Mouse (Mus musculus): ENCODE results near the gene Dgcr2.

The Dgcr2 gene

DNA sequence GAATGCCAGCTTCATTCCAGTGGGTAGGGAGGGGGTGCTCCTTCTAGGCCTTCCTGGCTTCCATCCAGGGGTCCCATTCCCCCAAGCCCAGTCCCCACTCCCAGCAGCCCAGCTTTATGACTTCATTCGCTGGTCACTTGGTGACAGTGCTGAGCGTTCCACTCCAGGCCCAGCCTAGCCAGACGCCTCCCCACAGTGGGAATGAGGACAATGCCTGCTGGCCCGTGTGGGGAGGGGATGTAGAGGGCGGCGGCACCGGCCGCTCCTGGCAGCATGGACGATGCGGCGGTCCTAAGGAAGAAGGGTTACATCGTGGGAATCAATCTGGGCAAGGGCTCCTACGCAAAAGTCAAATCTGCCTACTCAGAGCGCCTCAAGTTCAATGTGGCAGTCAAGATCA, at the start of gene Dgcr2, which contains the start of gene Tssk2:
Gene Dgcr2, minus strand, starts transcription at position 101 of the 400 bp plus-strand sequence.
Gene Tssk2, plus strand, starts transcription at position 176 of the 400 bp plus-strand sequence.
- no peak for DNase-seq (ENCODE audit: low spot score in 2 of 2)

- DNase-seq (ENCODE audit: low spot score in 2 of 2): no peak
Observed at GRCm38 (mm10) chr16:17945081-17945831, 46.9 kb upstream of the Dgcr2 start.

DNA sequence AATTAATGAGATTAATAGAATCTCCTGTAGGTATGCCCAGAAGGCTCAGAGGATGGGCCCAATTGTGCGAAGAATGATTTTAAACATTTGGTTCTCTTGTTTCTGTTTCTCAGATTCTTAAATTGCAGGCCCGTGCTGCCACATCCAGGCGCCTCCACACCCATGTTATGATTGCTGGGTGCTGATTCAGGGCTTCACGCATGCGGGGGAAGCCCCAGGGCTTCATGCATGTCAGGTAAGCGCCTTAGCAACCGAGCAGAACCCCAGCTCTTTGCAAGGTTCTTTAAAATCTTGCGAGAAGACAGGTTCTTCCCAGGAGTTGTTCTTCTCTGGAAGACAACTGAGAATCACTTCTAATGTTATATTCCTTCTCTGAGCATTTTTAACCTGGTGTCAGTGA, 45.1 kb upstream of the Dgcr2 start:
- no peak for DNase-seq (ENCODE audit: low spot score in 2 of 2)

- DNase-seq (ENCODE audit: low spot score in 2 of 2): no peak
Observed at GRCm38 (mm10) chr16:17939255-17939751, 40.9 kb upstream of the Dgcr2 start.

DNA sequence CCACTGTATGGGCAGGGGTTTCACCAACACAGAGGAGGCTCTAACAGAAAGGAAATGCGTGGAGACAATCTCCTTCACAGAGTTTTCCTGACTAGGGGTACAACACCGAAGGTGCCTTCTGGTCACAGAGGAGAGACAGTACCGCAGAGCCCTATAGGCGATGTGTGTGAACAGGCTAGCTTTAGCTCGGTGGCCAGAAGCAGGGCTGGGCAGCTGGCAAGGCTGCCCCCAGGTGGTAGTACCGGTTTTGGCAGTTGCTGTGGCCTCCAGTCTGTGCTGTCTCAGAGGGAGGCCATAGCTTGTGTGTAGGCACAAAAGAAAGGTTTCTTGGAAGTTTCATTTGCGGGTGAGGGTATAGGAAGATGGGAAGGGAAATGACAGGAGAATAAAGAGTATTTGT, 40.5 kb upstream of the Dgcr2 start:
- no peak for DNase-seq (ENCODE audit: low spot score in 2 of 2)

DNA sequence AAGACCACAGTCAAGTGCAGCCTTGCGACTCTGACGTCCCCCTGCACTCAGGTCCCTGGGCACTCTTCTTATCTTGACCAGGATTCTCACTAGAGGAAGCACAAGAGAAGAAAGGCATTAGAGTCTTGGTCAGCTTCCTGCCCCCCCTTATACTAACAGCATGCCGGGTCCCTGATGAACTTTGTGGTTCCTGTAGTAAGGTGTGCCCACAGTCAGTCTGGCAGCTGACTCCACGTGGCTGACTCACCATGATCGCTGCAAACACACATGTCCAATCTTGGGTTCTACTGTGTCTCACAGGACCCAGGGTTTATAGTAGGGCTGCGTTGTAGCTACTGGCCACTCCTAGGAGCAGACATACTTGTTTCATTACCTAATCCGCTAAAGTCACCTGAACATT, 39.8 kb upstream of the Dgcr2 start:
- DNase-seq (ENCODE audit: low spot score in 2 of 2): no peak

DNA sequence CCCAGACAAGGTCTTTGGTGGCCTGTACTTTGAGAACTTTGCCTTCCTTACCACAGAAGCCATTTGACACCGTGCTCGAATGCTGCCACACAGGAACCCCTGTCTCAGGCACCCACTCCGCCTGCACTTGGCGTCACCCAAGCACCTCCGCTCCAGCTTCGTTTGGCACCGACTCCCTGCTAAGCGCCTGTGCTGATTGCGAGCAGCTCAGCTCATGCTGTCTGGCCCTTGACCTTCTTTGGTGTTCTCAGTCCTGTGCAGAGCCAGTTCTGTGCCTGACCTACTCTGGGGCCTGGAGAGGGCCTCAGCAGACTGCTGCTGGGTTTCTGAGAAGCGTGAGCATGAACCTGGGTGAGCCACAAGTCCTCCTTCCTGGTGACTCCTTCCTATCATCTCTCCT, 38.4 kb upstream of the Dgcr2 start:
- no peak for DNase-seq (ENCODE audit: low spot score in 2 of 2)

DNA sequence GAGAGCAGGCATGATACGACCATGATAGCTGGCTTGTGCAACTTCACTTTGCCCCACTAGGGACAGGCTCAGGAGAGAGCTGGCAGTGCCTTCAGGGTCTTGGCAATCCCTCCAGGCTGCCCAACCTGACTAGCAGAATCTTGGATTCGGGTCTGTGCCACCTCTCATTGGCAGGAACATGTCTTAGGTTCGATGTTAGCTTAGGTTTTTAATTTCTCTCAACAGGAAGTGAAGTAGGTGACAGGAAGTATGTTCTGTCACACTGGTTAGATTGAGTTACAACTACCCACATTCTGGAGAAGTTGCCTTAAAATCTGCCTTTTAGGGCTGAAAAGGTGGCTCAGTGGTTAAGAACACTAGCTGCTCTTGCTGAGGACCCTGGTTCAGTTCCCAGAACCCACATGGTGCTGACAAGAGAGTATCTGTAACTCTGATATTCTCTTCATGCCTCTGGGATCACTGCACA, 36.1 kb upstream of the Dgcr2 start:
- DNase-seq (ENCODE audit: low spot score in 2 of 2): no peak

DNA sequence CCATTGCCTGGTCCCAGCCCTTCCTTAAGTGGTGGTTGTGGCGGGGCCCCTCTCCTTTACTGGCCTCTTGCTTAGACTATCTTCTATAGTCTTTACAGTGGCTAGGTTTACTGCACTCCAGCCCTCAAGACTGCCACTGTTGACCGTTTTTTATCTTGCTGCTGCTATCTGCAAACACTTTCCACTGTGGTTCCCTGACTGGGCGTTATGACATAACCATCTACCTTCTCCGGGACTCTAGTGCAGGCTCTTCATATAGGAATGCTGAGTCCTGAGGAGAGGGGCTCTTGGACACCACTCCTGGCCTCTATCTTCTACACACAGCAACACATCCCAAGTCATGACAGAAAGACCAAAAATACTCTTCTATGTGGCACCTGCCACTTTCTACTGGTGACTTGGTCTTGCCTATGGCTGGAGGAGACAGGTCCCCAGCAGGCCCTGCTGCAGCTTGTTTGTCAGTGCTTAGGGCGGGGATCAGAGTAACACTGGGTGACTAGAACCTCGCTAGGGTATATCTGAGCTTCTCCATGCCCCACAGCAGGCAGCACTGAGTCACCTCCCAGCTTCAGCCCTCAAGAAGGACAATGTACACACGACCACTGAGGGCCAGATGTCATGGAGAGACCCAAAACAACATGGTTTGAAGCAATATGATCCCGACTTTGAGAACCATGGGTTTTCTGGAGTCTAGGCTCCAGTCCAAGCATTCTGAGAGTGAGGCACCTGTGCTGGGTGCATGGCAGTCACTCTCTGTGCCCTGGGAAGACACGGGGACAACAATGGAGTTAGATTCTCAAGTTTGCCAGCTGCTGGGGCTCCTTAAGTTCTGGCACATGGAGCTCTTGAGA, 35.5 kb upstream of the Dgcr2 start:
- DNase-seq (ENCODE audit: low spot score in 2 of 2): no peak

DNA sequence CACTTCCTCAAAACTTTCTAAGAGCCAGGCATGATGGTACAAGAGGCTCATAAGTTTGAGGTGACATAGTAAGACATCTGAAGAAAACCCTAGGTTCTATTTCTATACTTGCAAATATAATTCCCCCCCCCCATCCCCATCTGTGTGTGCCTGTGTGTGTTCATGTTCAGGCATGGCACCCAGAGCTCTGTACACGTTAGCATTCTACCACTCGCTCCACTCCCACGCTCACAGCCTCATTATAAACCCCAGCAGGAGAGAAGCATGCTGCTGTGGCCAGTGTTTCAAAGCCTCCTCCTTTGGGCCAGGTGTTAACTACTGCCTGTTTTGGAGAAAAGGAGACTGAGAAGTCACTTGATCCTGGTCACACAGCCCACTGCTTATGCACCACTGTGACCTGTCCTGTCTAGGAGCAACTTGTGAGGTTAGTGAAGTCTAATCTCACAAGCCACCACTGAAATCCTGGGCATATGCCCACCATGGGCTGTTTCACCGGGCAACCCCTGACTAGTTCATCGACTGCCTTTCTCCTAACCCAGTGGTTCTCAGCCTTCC, 33.6 kb upstream of the Dgcr2 start:
- no peak for DNase-seq (ENCODE audit: low spot score in 2 of 2)

GRCm38 (mm10) chr16:17929631-17930030, 31.3 kb upstream of the Dgcr2 start:
- DNase-seq (ENCODE audit: low spot score in 2 of 2): no peak

DNA sequence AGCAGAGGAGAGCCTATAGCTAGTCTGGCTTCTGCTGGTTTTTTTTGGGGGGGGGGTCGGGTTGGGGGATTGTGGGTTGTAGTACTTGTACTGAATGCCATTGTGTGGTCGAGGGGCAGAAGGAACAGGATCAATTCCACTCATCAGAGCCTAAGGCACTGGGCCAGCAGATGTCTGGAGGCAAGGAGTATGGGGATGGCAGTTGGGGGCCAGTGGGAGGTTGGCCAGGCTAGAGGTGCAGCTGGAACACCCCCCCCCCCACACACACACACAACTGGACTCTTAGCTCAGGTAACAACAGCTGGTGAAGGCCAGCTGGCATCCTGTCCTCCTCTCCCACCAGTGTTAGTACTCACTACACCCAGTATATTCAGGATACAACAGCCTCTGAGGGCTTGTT, 30.8 kb upstream of the Dgcr2 start:
- DNase-seq (ENCODE audit: low spot score in 2 of 2): no peak

DNA sequence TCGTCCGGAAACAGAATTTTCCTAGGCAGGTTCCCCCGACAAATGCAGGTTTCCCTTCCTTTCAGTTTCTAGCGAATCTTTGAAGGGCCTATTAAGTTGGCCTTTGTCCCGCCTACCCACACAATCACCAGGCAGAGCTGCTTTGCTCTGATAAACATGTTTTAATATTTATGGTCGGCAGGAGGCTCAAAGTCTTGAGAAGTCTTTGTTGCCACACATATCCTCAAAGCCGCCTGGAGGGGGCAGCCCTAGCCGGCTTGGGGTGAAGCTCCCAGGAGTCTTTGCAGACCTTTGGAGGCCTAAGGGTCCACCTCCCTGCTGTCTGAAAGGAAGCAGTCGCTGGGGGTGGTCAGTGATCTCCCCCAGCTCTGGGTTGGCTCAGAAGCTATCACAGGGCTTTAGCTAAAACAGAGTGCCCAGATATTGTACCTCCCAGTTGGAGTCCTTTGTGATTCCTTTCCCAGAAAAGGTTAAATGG, 30.3 kb upstream of the Dgcr2 start:
- DNase-seq (ENCODE audit: low spot score in 2 of 2): peak; percentile 66 to 74

GRCm38 (mm10) chr16:17928087-17928580, 29.8 kb upstream of the Dgcr2 start, which contains the start of gene Slc25a1:
Gene Slc25a1, minus strand, starts transcription at chr16:17928219.
- DNase-seq (ENCODE audit: low spot score in 2 of 2): peak; percentile 65

- peak in 1 of 2 experiments; percentile 24 for DNase-seq (ENCODE audit: low spot score in 2 of 2)
Observed at GRCm38 (mm10) chr16:17927351-17928082, 29.2 kb upstream of the Dgcr2 start.

DNA sequence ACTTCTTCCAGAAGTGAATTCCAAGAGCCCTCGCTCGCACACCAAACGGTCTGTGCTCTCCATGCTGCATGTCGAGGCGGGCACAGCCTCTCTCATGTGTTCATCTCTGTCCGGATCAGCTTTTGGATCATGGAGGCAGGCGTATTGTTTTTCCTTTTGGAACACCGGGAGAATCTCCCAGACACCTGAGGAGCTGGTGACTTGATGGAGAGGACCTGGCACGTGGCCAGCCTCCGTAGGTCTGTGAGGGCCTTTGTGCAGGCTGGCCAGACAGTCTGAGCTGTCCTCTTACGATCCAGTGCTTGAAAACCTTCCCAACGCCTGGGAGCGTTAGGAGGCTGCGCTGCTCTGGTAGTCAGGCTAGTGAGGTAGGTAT, 23.8 kb upstream of the Dgcr2 start:
- DNase-seq (ENCODE audit: low spot score in 2 of 2): no peak

GRCm38 (mm10) chr16:17921325-17922162, 23.2 kb upstream of the Dgcr2 start:
- DNase-seq (ENCODE audit: low spot score in 2 of 2): peak; percentile 92 to 94

- DNase-seq (ENCODE audit: low spot score in 2 of 2): no peak
Observed at GRCm38 (mm10) chr16:17920586-17920985, 22.2 kb upstream of the Dgcr2 start.

GRCm38 (mm10) chr16:17914307-17915249, 16.2 kb upstream of the Dgcr2 start, which contains the start of gene Gsc2:
Gene Gsc2, minus strand, starts transcription at chr16:17915059.
- no peak for DNase-seq (ENCODE audit: low spot score in 2 of 2)

All from heart, adult 9 months (tissue).